Mouse (Mus musculus): ENCODE results near the gene Hist3h2ba. TPM values are rescaled to one million over a fixed set of nuclear protein-coding genes. Genes with fewer than 3 reads are reported as not detected.
A peak's percentile ranks its signal among the peaks of the same experiment; 100 is the strongest.

Hist3h2ba gene
- total RNA-seq, 2 experiments from 2014 or later: 146 to 155 TPM

DNA sequence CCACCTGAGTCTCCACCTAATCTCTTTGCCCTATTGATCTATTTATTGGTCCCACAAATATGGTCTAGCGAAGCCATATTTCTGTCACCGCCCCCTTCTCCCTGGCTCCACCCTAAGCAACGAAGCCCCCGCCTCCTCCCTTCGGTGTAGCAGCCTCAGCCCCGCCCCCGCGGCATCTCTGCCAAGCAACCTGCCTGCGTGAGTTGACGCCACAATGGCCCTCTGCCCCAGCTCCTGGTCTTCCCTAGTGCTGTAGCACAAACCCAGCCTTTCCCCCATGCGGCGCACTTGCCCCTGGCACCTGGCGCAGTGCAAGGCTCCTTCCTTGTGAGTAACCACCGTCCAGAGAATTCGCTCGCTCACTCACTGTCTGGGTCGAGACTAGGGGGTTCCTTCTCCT, 14.8 kb downstream of the Hist3h2ba start:
- DNase-seq (ENCODE audit: low spot score in 2 of 2): peak in 1 of 2 experiments; percentile 48

DNA sequence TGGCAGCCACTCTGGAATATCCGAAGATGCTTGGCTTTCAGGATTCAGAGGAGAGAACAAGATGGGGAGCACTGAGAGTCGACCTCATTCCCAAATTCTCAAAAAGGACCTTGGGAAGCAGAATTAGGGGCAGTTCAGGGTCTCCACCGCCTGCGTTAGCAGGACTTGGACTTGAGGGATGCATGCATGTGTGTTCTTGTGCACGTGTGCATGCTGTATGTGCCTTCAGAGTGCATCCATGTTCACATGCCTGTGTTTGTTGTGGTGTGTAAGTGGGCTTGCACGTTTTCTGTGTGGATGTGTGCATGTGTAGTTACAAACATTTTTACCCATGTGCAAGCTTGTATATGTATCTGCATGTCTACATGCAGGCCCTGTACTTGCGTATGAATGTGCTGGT, 15.5 kb downstream of the Hist3h2ba start:
- no peak for DNase-seq (ENCODE audit: low spot score in 2 of 2)

DNA sequence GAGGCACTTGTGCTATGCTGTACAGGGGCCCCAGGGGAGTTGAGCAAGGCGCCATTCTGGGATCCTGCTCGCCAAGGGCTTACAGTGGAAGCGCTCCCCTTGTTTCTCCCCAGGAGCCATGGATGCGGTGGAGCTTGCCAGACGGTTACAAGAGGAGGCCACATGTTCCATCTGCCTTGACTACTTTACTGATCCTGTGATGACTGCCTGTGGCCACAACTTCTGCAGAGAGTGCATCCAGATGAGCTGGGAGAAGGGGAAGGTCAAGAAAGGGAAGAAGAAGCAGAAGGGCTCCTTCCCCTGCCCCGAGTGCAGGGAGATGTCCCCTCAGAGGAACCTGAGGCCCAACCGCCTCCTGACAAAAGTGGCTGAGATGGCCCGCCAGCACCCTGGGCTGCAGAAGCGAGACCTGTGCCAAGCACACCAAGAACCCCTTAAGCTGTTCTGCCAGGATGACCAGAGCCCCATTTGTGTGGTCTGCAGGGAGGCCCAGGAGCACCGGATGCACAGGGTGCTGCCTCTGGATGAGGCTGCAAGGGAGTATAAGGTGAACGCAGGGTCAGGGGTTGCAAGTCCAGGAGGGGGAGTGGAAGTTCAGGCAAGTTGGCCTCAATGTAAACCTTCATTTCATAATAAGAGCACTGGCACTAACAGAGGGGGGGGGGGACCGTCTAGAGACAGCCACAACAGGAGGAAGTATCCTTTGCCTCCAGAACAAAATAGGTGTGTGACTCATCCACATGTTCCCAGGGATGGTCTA, 16.5 kb downstream of the Hist3h2ba start:
- no peak for DNase-seq (ENCODE audit: low spot score in 2 of 2)

DNA sequence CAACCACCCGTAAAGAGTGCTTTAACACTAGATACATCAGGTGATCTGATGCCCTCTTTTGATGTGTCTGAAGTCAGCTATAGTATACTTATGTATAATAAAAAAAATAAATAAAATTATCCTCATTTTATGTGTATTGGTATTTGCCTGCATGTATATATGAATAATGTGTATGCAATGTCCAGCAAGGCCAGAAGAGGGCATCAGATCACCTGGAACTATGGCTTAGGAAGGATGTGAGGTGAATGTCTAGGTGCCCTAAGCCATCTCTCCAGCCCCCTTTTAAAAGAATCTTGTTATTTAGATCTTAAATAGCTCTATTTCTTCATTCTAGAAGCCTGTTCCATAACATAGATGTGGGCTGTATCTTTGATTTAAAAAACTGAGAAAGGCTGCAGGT, 18.6 kb downstream of the Hist3h2ba start:
- DNase-seq (ENCODE audit: low spot score in 2 of 2): no peak

DNA sequence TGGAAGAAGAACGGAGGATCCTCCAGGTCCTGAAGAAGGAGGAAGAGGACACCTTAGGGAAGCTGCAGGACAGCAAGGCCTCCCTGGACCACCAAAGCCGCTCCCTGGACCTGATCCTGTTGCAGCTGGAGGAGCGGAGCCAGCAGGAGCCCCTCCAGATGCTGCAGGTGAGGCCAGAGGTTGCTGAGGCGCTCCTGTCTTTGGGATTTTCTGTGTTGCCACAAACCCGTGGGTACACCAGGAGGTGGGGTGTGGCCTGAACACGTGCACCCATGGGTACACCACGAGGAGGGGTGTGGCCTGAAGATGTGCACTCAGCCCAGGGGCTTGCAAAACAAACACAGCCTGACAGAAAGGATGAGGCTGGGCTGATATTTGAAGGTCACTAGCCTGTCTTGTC, 19.8 kb downstream of the Hist3h2ba start:
- no peak for DNase-seq (ENCODE audit: low spot score in 2 of 2)

DNA sequence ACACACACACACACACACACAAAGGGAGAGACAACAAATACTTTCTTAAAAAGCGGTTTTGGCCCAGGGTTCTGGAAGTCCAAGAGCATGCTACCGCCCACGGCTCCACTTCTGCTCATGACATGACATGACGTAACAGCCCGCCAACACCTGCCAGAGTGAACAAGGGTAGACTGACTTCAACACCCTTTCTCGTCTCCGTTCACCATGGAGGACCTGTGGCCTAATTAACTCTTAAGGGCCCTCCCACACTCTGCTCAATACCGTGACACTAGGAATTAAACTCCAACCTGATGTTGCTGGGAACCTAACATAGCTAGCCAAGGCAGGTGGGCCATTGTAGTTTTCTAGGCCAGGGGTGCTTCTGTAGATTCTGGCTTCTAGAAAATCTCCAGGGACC, 20.3 kb downstream of the Hist3h2ba start:
- DNase-seq (ENCODE audit: low spot score in 2 of 2): no peak

DNA sequence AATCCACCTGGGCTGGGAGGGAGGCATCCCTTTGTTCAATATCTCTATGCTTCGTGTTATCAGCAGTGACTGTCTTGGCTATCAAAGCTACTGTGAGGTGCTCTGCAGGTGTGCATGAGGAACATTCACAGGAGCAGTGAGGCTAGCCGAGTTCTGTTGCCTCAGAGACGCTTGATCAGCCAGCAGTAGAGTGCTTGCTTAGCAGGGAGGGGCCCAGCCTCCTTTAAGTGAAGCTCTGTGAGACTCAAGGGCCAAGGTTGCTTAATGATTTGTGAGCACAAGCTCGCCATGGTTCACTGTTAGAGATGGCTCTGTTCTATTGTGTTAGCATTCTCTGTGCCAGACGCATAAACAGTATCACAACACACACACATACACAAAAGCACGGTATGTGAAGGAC, 20.9 kb downstream of the Hist3h2ba start:
- DNase-seq (ENCODE audit: low spot score in 2 of 2): no peak

DNA sequence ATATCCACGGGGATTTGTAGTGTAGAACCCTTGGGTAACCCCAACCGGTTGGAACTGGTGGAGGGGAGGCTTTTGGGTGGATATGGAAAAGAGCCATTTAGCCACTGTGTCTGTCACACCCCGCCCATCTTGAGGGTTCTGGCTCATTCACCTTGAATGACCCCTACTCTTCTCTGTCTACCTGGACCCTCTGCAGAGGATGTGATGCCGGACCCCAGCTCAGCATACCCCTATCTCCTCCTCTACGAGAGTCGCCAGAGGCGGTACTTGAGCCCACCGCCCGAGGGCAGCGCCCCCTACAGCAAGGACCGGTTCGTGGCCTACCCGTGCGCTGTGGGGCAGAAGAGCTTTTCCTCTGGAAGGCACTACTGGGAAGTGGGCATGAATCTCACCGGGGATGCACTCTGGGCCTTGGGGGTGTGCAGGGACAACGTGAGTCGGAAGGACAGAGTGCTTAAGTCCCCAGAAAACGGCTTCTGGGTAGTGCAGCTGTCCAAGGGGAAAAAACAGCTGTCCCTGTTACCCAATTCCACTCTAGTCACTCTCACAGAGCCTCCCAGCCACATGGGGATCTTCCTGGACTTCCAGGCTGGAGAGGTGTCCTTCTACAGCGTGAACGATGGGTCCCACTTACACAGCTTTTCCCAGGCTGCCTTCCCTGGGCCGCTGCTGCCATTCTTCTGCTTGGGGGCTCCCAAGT, 22.3 kb downstream of the Hist3h2ba start:
- no peak for DNase-seq (ENCODE audit: low spot score in 2 of 2)

DNA sequence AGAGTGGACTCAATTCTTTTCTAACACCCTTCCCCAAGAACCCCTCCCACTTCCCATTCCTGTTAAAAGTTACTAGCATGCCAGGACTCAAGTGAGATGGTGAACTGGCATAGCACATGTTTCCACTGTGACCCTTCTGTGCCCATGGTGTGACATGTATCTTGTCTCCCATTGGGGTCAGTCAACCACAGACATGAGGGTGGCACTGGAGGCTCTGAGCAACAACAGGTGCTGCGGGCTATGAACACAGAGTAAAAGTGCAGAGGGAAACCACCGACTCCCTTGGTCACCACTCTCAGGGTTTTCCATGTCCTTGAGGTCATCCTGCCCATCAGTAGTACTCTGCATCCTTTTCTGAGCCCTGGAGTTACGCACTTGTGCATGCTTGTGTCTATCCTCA, 23.1 kb downstream of the Hist3h2ba start:
- no peak for DNase-seq (ENCODE audit: low spot score in 2 of 2)

DNA sequence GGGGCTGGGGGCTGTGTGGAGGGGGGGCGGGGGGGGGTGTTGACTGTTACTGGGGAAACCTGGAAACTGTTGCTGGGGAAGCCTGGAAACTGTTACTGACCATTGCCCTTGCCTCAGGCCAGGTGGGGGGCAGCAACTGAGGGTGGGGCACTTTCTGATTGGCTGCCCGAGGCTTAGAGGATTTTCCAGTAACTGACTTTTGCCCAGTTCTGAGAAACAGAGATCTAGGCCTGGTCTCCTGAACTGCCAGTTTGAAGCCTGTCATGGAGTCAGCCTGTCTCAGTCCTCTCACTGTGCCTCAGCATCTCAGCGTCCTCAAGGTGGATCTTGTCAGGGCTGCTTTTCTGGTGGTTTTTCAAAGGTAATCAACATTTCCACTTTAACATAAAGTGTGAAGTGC, 25.7 kb downstream of the Hist3h2ba start:
- no peak for DNase-seq (ENCODE audit: low spot score in 2 of 2)

DNA sequence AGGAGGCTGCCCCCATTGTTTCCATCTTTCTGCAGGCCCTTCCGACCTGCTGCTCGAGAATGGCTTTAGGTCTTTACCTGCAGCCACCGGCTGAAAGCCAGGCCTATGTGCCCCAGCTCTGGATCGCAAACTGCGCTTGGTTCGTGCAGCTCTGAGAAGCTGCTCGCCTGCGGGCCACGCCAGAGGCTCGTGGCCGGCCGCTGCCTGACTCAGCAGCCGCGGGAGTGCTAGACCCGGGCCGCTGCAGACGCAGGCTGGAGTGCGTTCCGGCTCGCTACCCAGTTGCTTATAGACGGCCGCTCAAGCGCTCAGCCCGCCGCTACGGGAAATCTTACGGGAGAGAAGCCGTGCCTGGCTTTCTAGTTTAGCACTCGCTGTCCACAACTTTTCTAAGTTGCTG, 28.4 kb downstream of the Hist3h2ba start:
- DNase-seq (ENCODE audit: low spot score in 2 of 2): no peak

DNA sequence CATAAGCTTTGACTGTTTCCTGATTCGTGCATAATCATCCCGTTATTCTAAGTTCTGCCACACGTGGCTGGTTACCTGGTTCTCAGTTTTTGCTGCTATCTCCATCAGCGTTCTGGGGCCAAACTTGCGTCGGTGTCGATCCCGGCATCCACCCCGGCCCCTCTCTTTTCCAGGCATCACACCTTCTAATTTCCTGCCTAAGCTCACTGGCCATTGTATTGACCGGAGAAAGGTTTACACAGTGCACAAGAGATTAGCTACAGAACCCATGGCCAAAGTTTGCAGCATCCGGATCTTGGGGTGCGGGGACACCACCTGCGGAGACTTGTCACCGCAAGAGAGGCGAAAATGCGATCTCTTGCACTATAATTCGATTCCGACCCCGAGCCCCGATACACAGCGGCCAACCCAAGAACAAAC, 28.9 kb downstream of the Hist3h2ba start:
- DNase-seq (ENCODE audit: low spot score in 2 of 2): no peak

DNA sequence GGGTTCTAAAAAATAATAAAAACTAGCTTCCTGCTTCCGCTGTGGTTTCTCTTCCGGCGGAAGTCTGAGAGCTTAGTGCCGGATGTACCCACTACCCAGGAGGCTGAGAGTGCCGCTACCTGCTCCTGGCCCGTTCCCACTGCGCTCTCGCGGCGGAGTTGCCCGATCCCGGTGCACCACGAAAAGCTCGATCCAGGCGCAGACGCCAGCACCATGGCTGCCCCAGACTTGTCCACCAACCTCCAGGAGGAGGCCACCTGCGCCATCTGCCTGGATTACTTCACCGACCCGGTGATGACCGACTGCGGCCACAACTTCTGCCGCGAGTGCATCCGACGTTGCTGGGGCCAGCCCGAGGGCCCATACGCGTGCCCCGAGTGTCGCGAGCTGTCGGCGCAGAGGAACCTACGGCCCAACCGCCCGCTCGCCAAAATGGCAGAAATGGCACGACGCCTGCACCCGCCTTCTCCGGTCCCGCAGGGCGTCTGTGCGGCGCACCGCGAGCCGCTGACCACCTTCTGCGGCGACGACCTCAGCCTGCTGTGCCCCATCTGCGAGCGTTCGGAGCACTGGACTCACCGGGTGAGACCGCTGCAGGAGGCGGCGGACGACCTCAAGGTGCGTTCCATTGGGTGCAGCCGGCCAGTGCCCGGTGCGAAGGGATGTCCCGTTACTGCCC, 29.4 kb downstream of the Hist3h2ba start, which contains the start of gene Trim11:
Gene Trim11, plus strand, starts transcription at position 67 of the 679 bp plus-strand sequence.
- DNase-seq (ENCODE audit: low spot score in 2 of 2): peak; percentile 66 to 71

DNA sequence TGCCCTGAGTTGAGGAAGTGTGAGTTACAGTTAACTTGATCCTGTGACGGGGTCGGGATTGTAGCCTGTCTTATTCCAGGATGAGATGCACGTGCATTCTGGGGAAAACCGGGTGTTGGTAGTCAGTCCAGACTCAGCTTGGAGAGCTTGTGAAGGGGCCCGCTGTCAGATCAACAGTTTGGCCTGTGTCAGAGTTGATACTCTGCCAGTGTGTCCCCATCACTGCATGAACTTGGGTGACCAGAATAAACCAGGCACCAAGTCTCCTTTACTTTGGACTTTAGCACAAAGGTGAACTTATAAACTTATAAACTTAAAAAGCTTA, 29.9 kb downstream of the Hist3h2ba start:
- DNase-seq (ENCODE audit: low spot score in 2 of 2): no peak

DNA sequence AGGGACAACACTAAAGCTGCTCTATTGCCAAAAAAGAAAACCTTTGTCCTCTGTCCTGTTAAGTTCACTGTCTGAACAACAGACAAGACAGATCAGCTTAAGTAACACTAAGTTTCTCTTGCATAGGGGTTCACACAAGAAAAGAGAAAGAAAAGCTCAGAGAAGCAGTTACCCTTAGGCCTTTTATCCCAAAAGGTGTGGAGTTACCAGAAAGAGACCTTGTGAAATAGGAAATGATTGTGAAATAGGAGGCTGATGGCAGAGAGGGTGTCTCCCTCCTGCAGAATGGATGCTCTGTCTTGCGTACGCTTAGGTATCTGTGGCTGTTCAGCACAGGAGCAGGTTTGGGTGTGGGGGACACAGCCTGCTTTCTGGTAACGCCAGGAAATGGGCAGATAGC, 30.5 kb downstream of the Hist3h2ba start:
- no peak for DNase-seq (ENCODE audit: low spot score in 2 of 2)

DNA sequence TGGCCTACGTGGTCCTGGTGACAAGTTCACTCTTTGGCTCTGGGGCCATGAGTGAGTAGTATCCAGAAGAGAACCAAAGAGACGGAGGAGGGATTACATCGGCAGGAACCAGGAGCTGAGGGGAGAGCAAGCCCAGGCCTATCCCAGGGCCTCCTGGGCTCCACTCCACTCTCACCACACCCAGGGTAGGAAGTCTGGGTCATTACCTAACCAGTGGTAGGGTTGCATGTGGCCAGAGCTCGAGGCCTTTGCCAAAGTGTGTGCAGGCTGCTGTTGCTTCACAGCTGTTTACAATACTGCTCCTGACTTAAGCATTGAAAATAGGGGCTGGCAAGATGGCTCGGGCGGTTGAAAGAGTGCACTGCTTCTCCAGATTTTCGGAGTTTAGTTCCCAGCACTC, 30.9 kb downstream of the Hist3h2ba start:
- DNase-seq (ENCODE audit: low spot score in 2 of 2): no peak

DNA sequence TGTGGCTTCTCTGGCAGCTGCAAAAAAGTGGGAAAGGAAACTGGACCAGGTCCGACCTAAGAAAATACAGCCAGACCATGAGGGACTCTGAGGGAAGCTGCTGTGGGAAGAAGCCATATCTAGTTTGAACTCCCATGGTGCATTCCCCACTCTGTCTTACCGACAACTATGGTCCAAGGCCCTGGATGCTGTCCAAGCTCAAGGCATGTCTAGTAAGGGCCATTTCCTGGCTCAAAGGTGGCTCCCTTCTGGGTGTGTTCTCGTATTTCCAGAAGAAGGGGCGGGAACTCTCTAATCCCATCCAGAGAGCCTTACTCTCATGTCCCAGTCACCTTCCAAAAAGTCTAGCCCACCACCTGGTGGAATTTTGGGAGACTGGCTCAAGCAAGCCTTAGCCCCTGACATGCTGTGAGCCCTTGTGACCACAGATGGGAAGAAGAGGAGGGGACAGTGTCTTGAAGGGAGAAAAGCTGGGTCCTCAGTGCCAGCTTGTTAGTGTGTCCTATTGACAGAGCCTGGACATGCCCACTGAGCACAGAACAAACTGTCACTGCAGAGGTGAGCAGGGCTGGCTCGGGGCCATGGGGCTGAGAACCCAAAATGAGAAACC, 31.8 kb downstream of the Hist3h2ba start:
- no peak for DNase-seq (ENCODE audit: low spot score in 2 of 2)

DNA sequence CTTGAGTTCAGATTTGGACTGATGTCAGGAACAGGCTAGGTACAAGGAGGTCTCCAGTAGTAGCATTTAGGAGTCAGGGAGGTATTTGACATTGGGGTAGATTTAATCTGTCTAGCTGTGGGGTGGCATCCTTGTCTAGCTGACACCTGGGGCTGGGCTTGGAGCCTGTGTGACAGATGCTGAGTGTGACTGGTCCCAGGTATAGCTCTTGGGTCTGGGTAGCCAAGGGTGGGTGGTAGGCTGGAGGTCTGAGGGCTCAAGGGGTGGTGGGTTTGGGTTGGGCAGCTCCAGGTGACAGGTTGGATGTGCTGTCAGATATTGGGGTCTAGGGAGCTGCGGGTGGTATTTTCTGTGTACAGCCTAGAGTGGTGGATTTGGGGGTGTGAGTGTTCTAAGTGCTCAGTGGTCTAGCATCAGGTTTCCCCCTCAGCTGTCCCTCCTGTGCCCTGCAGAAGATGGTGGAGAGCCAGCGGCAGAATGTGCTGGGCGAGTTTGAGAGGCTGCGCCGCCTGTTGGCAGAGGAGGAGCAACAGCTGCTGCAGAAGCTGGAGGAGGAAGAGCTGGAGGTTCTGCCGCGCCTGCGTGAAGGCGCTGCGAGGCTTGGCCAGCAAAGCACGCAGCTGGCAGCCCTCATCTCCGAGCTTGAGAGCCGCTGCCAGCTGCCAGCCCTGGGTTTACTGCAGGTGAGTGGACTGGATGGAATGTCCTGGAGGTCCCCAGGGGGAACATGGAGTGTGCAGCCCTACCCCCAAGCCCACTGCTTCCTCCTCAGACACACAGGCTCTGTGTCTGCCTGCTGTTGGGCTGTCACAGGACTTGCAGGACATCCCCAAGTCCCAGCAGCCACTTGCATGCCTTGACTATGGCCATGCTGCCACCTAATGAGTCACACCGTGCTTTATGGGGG, 33.1 kb downstream of the Hist3h2ba start:
- DNase-seq (ENCODE audit: low spot score in 2 of 2): peak; percentile 74 to 82

DNA sequence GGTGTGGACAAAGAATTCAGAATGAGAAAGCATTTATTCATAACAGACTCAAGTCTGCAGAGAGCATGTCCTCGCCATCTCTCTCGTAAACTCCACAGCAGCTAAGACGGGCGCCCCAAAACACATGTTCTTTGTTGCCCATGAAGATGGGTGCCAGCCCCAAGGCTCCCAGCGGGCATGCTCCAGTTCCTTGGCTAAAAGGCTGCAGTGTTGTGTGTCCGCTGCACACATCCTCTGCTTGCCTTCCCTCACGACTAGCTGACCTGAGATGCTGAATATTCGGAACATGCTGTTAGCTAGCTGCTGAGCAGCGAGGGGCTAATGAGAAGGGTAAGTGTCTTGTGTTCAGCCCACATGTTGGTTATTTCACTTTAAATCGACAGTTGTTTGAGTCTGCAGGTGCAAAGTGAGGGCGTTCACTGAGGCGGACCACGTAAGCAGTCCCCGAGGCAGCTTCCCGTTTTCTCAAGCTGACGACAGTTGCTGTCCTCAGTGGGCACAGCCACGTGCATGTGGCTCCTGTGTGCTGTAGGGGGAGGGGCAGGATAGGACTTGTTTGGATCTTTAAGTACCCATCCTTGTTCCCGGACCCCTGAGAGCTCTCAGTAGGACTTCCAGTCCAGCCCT, 33.9 kb downstream of the Hist3h2ba start:
- DNase-seq (ENCODE audit: low spot score in 2 of 2): no peak

DNA sequence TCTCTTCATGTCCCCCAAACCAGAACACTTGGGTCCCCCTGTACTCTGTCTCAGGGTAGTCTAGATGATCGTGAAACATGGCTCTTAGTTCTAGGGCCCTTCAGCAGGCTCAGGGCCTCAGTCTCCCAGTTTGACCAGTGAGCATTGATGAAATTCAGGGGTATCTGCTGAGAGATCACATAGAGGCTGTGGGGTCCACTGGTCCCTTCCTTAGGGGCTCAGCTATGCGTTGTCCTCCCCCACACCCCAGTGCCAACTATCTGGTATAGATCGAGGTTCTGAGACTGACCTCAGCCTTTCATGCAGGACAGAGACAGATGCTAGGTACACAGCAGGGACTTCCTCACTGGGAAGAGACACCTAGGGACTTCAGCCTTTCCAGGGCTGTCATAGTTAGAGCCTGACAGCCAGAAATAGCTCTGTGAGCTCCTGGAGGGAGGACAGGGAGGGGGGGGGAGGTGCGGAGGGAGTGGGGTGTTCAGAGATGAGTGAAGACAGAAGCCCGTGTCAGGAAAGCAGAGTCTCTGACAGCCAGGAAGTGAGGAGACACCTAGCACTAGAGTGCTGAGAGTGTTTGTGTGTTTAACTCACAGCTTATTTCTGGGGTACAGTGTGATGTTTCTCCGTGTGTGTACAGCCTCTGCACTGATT, 35.1 kb downstream of the Hist3h2ba start:
- no peak for DNase-seq (ENCODE audit: low spot score in 2 of 2)

All from layer of hippocampus, postnatal 10 days (tissue).